Mouse (Mus musculus) spleen, adult 2 months (tissue): ENCODE measurements around the gene Bod1l. TPM values are rescaled to one million over a fixed set of nuclear protein-coding genes. Genes with fewer than 3 reads are reported as not detected.

Experiments
- DNase-seq, 2 experiments: peaks; one replicate each; pipeline versions ENCODE4 v3.0.0 to v3.0.0-alpha.2; 2012 to 2021; ENCODE audit warnings: low spot score in 2 of 2, low read depth in 1 of 2
- H3K27ac ChIP-seq: fragments of 200-500 bp; 2 replicates; pipeline ENCODE4 v1.5.1; 2012; ENCODE audit warnings: low read length, inconsistent platforms; ENCODE audit not compliant: insufficient read depth
- H3K27me3 ChIP-seq: fragments of 200-500 bp; 2 replicates; pipeline ENCODE4 v1.6.1; 2012; ENCODE audit warnings: mild to moderate bottlenecking, moderate library complexity, low read length, inconsistent platforms; ENCODE audit not compliant: control insufficient read depth, insufficient read depth
- H3K36me3 ChIP-seq: fragments of 200-500 bp; 2 replicates; pipeline ENCODE4 v1.6.1; 2012; ENCODE audit warnings: mild to moderate bottlenecking, low read length, inconsistent platforms; ENCODE audit not compliant: control insufficient read depth, insufficient read depth
- H3K4me1 ChIP-seq: fragments of 200-500 bp; 2 replicates; pipeline ENCODE4 v1.6.1; 2011; ENCODE audit warnings: inconsistent platforms; ENCODE audit not compliant: control insufficient read depth, insufficient read depth, insufficient read length
- H3K4me3 ChIP-seq: fragments of 200-500 bp; 2 replicates; pipeline ENCODE4 v1.5.1; 2011; ENCODE audit warnings: mild to moderate bottlenecking, inconsistent platforms; ENCODE audit not compliant: insufficient read depth, insufficient read length; ENCODE audit errors: extremely low read depth
- CTCF ChIP-seq: fragments of 200-500 bp; IDR thresholded peaks from 2 replicates; pipeline ENCODE4 v1.5.1; 2011; ENCODE audit warnings: mild to moderate bottlenecking, inconsistent platforms; ENCODE audit not compliant: insufficient read depth, insufficient read length, insufficient replicate concordance; ENCODE audit errors: extremely low read depth
- POLR2A ChIP-seq: fragments of 200-500 bp; IDR thresholded peaks from 2 replicates; pipeline ENCODE4 v1.6.1; 2011; ENCODE audit warnings: low read depth, low read length, inconsistent platforms
- WGBS: fragments of 180-500 bp; shearing (Covaris S2); methylation state at CpG from one replicate; pipeline ENCODE4 v1.1.7; 2018; 5-methylcytosine and 5-hydroxymethylcytosine counted together
- polyA plus RNA-seq: library from polyadenylated mRNA; depleted of rRNA; stranded (reverse); fragments of >200 nt; gene quantifications from 2 replicates; pipeline ENCODE4 v1.2.3, GENCODE M21; 2012

Bod1l gene
- polyA plus RNA-seq, 1 experiment, result 3.3 TPM

GRCm38 (mm10) chr5:41755373-41755960, 88.6 kb downstream of the Bod1l start:
- Histone ChIP-seq H3K27me3 (peaks cover 8% of the 10 kb centered on the region), H3K4me1 (no peaks in the 10 kb centered on the region), H3K27ac (no peak overlapping the region), H3K36me3 (no peaks in the 10 kb centered on the region), H3K4me3 (no peak overlapping the region)
- no peak for DNase-seq
- no peak for TF ChIP-seq POLR2A
- no peak for TF ChIP-seq CTCF
- 11% methylated on average over 23 of the region's 23 CpGs for WGBS

GRCm38 (mm10) chr5:41754836-41755235, 89.3 kb downstream of the Bod1l start:
- 4% methylated on average over 16 of the region's 16 CpGs for WGBS
- DNase-seq, result no peak
- TF ChIP-seq CTCF, result no peak
- no peak for TF ChIP-seq POLR2A
- Histone ChIP-seq H3K4me3 (no peak overlapping the region; the same call in 1 of the 2 replicates), H3K27ac (no peak overlapping the region), H3K27me3 (peaks cover 6% of the 10 kb centered on the region; the same call in 1 of the 2 replicates), H3K36me3 (no peaks in the 10 kb centered on the region), H3K4me1 (no peaks in the 10 kb centered on the region)

GRCm38 (mm10) chr5:41754226-41754775, 89.8 kb downstream of the Bod1l start:
- no peaks in the 10 kb centered on the region for H3K36me3 ChIP-seq
- no peak for DNase-seq
- no peak overlapping the region for H3K27ac ChIP-seq
- H3K4me1 ChIP-seq, result no peaks in the 10 kb centered on the region
- no peak overlapping the region for H3K4me3 ChIP-seq
- 9% methylated on average over 17 of the region's 17 CpGs for WGBS
- TF ChIP-seq POLR2A (no peak), CTCF (no peak)
- peaks cover 6% of the 10 kb centered on the region; the same call in 1 of the 2 replicates for H3K27me3 ChIP-seq

- no peak for DNase-seq
- Histone ChIP-seq H3K36me3 (no peaks in the 10 kb centered on the region), H3K27ac (no peak overlapping the region), H3K27me3 (peaks cover 4% of the 10 kb centered on the region; the same call in 1 of the 2 replicates), H3K4me3 (no peak overlapping the region), H3K4me1 (no peaks in the 10 kb centered on the region)
- TF ChIP-seq CTCF (no peak), POLR2A (no peak)
- WGBS, result 35% methylated on average over 4 of the region's 4 CpGs
These were observed 91.4 kb downstream of the Bod1l start for GRCm38 (mm10) chr5:41752721-41753120.

- Histone ChIP-seq H3K27me3 (peaks cover 2% of the 10 kb centered on the region; the same call in 1 of the 2 replicates), H3K27ac (no peak overlapping the region), H3K4me3 (no peak overlapping the region), H3K36me3 (no peaks in the 10 kb centered on the region), H3K4me1 (no peaks in the 10 kb centered on the region)
- whole genome bisulfite sequencing, result 22% methylated on average over 14 of the region's 15 CpGs
- no peak for DNase-seq
- TF ChIP-seq CTCF, result no peak
These were observed 99.0 kb downstream of the Bod1l start for GRCm38 (mm10) chr5:41744898-41745780.

GRCm38 (mm10) chr5:41744234-41744633, 99.9 kb downstream of the Bod1l start:
- DNase-seq, result no peak
- Histone ChIP-seq H3K27me3 (peaks cover 2% of the 10 kb centered on the region; the same call in 1 of the 2 replicates), H3K4me3 (no peak overlapping the region), H3K4me1 (no peaks in the 10 kb centered on the region), H3K36me3 (no peaks in the 10 kb centered on the region), H3K27ac (no peak overlapping the region)
- 30% methylated on average over 7 of the region's 7 CpGs for WGBS
- TF ChIP-seq CTCF, result no peak
- no peak for TF ChIP-seq POLR2A
